Mouse (Mus musculus) cortical plate, adult 2 months (tissue): Measurements from ENCODE around the gene Ncam1.

Source experiments
- CTCF ChIP-seq: fragments of 200-500 bp; IDR thresholded peaks from 2 replicates; pipeline ENCODE4 v1.5.1; 2011; ENCODE audit warnings: mild to moderate bottlenecking, control low read depth, low read length; ENCODE audit not compliant: insufficient read depth; ENCODE audit errors: extremely low read depth
- POLR2A ChIP-seq: fragments of 200-500 bp; IDR thresholded peaks from 2 replicates; pipeline ENCODE4 v1.6.1; 2011; ENCODE audit warnings: mild to moderate bottlenecking, low read length, control low read depth; ENCODE audit not compliant: insufficient read depth; ENCODE audit errors: extremely low read depth

- no peak for TF ChIP-seq CTCF
- 0 out of 2 replicates have a peak, but pooled peaks have one; percentile 7 for TF ChIP-seq POLR2A
These were observed 729 bp downstream of the Ncam1 start for GRCm38 (mm10) chr9:49797821-49798571.
